Mouse (Mus musculus) ovary, adult 18-20 months (tissue): ENCODE results near the gene Scamp3.
A peak's percentile ranks its signal among the peaks of the same experiment; 100 is the strongest.

Experiments
- DNase-seq: peaks from one replicate; pipeline ENCODE4 v3.0.0; 2022; ENCODE audit warnings: low spot score, mixed read lengths

Gene Scamp3

GRCm38 (mm10) chr3:89227307-89228179 lies 50.3 kb downstream of the Scamp3 start:
- DNase-seq, result peak; percentile 89

GRCm38 (mm10) chr3:89228180-89228549 lies 50.9 kb downstream of the Scamp3 start:
- peak; percentile 68 for DNase-seq

DNA sequence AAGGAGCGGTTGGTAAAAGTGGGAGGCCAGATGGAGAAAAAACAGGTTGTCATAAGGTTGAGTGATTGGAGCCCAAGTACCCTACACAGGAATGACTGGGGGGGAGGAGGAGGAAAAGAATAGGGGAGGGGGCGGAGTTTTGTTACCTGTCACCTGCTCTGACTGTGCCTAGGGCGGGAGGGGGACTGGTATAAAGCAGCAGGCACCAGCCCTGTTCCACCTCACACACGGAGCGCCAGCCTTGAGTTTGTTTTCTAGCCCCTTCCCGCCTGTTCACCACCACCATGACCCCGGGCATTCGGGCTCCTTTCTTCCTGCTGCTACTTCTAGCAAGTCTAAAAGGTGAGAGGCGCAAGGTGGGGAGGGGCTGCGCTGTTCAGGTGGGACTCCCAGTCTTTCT lies 51.6 kb downstream of the Scamp3 start, which contains the start of gene Muc1:
Muc1 (plus strand) TSS at position 222 of the 400 bp plus-strand sequence.
- no peak for DNase-seq

GRCm38 (mm10) chr3:89229276-89229675 lies 52.0 kb downstream of the Scamp3 start:
- no peak for DNase-seq

GRCm38 (mm10) chr3:89230561-89230960 lies 53.3 kb downstream of the Scamp3 start:
- no peak for DNase-seq

DNA sequence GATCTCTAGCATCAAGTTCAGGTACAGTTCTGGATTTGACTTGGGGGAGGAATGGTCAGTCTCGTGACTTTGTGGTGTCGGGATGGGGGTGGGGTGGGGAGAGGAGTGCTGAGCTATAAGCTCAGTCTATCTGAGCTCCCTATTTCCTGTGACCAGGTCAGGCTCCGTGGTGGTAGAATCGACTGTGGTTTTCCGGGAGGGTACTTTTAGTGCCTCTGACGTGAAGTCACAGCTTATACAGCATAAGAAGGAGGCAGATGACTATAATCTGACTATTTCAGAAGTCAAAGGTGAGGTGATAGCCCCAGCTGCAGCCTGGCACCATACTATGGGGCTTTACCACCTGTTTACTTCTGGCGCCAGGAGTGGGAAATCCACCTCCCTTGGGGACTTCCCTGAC lies 54.1 kb downstream of the Scamp3 start:
- no peak for DNase-seq

GRCm38 (mm10) chr3:89231772-89232275 lies 54.6 kb downstream of the Scamp3 start:
- DNase-seq, result no peak
